Mouse (Mus musculus): ENCODE results near the gene Gm45844.
A peak's percentile ranks its signal among the peaks of the same experiment; 100 is the strongest.
"Not testable (repeated sequence)": the region's sequence is repeated elsewhere in the genome, so short reads cannot be mapped to it uniquely, and the experiment has no call there.

Gene Gm45844

DNA sequence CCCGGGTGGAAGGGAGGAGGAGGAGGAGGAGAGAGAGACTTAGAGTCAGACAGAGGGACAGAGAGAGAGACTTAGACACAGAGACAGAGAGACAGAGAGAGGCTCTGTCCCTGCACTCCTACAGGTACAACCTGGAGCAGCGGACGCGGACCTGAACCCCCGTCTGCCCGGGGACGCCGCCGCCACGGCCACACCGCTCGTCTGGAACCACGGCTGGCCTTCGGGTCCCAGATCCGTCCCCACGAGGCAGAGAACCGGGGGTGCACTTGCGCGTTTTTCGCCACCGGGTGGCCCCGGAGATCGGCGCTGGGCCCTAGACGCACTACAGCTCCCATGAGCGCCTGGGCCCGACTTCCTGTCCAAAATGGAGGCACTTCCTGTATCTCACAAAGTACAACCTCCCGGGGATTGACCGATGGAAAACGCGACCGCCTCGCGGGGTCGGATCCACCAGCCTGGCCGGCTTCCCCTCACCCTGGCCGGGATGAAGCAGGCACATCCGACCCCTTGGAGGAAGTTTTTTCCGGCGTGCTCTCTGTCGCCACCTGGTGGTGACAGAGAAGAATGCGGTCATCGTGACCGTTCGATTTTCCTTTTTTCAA is at the start of gene Gm45844:
Gene Gm45844, minus strand, starts transcription at position 324 of the 602 bp plus-strand sequence.
- peak; percentile 44 for DNase-seq (ENCODE audit: low read depth)

DNA sequence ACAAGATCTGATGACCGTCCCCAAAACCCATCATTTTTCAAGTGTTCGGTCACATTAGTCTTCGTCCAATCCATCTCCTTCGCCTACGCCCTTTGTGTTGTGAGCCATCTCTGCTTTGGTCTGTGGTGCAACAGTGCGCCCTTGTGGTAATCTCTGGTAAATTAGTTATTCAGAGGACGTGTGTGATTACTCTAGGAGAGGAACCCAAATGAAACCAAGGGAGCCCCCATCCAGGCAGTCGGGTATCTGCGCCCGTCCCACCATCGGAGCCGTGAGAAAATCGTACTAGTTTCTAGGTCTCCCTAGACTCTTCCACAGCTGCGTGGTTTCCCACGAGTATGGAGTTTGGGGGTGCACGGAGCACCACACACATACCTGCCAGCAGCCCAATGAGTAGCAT is 17.5 kb upstream of the Gm45844 start:
- no peak for DNase-seq (ENCODE audit: low read depth)

DNA sequence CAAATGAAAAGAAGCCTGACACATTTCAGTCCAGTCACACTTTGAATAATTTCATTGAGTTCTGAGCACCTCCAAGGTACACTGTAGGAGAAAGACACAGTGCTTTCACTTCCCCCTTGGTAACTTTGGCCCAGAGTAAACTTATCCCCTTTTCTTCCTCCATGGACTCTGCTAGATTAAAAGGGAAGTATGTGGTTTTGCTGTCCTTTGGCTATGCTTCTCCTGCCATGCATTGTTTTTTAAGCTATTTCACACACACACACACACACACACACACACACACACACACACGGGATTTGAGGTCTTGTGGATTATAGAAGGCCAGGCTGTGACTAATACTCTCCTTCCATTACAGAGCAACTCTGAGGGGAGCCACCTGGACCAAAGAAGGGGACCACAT is 3.3 kb upstream of the Gm45844 start:
- no peak for DNase-seq (ENCODE audit: low read depth)

DNA sequence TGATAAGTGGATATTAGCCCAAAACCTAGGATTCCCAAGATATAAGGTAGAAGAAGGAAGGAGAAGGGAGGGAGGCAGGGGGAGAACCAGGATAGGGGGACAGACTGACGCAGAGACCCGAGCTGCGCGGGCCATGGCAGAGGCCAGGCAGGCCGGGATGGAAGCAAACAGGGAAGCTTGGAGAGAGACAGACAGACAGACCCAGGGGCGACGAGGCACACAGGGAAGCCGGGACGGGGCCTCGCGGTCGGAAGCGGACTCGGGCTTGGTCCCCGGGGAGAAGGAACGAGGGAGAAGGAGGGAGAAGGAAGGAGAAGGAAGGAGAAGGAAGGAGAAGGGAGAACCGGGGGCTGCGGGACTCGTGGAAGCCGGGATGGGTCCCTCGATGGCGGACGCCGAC is 533 bp downstream of the Gm45844 start:
- DNase-seq (ENCODE audit: low read depth) = not testable (repeated sequence)

GRCm38 (mm10) chr7:7247228-7247627 is 30.9 kb downstream of the Gm45844 start, which contains the start of gene Vmn2r29:
TSS of gene Vmn2r29 (minus strand) at chr7:7247328.
- DNase-seq (ENCODE audit: low read depth) = not testable (repeated sequence)

DNA sequence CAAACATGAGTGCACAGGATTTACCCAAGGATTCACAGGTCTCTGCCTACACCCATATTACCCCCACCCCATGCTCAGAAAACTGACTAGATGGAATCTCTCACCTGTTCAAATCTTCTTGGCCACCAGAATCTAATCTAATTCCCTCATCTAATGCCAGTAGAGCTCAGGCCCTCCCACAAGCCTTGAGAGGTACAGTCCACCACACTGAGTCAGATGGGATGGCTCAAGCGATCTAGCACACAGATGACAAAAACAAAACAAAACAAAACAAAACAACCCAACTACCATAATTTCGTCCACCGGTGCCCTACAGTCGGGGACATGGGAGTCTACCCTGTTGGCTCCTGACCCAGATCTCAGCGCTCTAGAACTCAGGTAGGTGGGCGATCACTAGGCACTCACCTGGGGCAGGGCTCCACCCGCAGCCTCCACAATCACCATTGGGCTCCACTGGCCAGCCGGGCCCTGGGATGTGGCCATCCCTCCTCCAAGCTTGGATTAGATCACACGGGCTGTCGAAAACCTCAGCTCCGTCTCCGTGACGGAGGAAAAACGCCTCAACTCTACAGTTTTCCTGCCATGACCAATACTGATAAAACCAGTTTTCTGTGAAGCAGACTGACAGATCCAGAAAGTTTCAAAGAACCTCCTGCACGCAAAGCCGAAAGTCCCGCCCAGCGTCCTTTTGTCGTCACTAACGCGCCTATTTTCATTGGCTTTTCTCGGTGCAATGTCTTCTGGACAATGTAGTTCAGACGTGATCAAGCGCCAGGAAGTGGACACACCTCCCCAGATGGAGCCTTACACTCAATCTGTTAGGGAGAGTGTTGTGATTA is 68.6 kb downstream of the Gm45844 start, which contains the start of gene Zfp772:
Gene Zfp772, minus strand, starts transcription at position 686 of the 839 bp plus-strand sequence.
- peak; percentile 26 for DNase-seq (ENCODE audit: low read depth)

GRCm38 (mm10) chr7:7188191-7188942 is 89.7 kb downstream of the Gm45844 start:
- DNase-seq (ENCODE audit: low read depth) = peak; percentile 49

GRCm38 (mm10) chr7:7187417-7188190 is 90.5 kb downstream of the Gm45844 start:
- DNase-seq (ENCODE audit: low read depth) = no peak

DNA sequence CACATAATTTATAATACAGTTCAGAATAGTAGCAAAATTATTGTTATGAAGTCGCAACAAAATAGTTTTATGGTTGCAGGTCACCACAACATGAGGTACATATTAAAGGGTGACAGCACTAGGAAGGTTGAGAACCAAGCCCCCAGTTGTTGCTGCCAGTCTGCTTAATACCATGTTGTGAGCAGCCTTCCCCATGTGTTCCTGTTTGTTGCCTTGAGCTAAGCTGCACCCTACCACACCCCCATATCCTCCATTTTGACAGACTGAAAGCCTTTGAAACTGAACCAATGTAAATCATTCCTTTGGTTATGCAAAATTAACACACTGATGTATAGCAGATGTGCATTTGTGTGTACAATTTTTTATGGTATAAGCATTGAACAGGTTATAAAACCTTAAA is 92.2 kb downstream of the Gm45844 start:
- no peak for DNase-seq (ENCODE audit: low read depth)

DNA sequence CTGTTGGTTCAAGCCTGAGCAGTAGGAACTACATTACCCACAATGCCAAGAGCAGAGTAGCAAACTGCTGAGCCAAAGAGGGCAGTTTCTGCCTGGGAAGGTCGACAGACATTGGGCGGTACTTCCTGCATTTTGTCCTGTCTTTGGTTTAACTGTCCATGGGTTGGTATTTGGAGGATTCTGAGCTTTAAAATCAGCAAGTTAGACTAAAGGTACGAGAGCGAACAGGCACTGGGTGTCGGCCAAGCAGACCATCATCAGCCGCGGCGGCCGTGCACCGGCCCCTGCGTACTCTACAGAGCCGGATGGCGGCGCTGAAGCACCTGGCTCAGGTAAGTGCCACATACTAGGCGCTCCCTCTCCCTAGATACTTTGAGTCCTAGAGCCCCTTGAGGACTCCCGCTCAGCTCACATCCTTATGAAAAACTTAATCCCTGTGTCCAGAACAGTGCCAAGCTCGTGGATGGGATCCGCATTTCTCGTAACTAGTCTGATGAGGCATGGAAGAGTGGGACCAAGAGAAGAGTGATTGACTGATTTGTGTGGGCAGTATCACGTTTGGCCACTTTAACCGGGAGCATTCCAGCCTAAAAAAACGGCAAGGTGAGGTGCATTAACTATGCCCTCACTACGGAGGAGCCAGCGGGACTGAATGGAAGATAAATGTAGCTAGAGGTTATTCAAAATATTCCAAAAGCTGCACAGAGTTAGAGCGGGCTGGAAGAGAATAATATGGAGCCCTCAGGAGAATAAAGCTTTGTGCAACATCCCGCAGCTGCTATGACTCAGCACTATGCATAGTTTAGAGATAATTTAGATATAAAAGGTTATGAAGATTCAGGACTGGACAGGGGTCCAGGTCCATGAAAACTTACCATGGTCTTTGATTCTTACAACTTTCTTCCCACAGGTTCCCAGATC is 106.6 kb downstream of the Gm45844 start, which contains the start of gene Zfp418:
Gene Zfp418, plus strand, starts transcription at position 104 of the 921 bp plus-strand sequence.
- peak; percentile 39 for DNase-seq (ENCODE audit: low read depth)

All from fibroblast of lung, adult 2 months (primary cell).